Mouse (Mus musculus) spleen, adult 2 months (tissue): Measurements from ENCODE around the gene Fgfr2.

Source experiments
- CTCF ChIP-seq: fragments of 200-500 bp; IDR thresholded peaks from 2 replicates; pipeline ENCODE4 v1.5.1; 2011; ENCODE audit warnings: mild to moderate bottlenecking, inconsistent platforms; ENCODE audit not compliant: insufficient read depth, insufficient read length, insufficient replicate concordance; ENCODE audit errors: extremely low read depth
- POLR2A ChIP-seq: fragments of 200-500 bp; IDR thresholded peaks from 2 replicates; pipeline ENCODE4 v1.6.1; 2011; ENCODE audit warnings: low read depth, low read length, inconsistent platforms

DNA sequence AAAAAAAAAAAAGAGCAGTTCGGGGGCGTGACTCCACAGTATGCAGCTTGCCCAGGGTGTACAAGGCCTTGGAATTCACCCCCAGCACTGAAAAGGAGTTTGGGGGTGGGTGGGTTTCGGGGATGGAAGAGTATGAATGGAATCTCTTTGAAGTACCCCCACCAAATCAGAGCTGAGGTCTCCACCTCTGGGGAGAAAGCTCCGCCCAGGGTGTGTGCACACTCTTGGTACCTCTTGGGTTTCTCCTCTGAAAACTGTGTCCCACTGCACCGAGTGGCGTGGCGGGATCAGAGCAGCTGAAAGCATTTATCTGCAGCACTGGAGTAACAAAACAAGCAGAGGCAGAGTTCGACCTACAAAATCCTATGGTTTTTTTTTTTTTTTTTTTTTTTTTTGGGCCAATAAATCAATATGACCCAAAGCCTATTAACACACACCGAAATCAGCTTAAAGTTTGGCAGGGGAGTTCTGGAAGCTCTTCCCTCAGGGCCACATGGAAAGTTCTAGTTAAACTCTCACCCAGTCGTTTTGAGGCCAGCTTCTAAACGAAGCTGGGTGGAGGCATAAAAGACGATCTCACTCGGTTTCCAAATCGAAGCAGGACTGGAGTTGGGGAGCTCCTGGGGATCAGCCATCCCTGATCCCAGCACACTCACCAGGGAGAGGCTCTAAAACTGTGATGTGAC lies 2798.3 kb downstream of the Fgfr2 start:
- TF ChIP-seq CTCF, result no peak
- TF ChIP-seq POLR2A, result no peak
